Mouse (Mus musculus) thymus, postnatal 4 days (tissue): ENCODE measurements around the gene Wwox.

Experiments used
- DNase-seq: peaks from one replicate; pipeline ENCODE4 v3.0.0; 2021

Gene Wwox

DNA sequence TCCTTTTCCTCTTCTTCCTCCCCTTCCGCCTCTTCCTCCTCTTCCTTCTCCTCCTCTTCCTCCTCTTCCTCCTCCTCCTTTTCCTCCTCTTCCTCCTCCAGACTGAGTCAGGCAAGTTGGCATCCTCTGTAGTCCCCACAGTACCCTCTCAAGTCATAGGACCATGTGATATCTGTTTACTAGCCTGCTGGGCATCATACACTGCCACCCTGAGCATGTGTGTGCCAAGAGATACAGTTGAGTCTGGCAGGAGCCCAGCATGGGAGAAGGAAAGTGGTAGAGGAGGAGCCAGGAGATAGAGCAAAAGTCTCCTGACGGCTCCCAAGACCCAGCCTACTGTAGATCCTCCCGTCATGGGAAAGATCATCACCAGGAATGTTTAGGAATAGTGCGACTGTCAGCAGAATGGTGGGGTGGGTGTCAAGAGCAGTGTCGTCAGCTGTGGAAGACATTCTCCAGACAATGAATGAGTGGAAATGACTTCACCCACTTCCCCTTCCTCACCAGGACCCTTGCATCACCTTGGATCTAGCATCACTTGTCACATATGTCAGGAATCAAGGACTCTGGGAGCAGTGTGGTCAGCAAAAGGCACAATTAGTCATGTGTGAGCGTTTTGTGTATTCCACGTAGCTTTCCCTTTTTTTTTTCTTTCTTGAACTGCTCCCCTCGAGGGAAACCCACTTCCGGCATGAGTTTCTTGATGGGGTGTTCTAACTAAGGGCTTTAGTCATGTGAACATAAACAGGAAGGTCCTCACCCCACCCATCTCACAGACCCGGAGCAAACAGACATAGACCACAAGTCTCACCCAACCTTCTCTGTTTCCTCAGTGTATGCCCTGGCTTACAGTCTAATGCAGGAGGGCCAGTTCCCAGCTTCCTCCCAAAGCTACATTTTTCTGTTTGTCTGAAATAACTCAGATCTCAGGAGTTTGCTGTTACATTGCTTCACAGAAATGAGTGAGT, 375.6 kb downstream of the Wwox start:
- DNase-seq, result no peak

DNA sequence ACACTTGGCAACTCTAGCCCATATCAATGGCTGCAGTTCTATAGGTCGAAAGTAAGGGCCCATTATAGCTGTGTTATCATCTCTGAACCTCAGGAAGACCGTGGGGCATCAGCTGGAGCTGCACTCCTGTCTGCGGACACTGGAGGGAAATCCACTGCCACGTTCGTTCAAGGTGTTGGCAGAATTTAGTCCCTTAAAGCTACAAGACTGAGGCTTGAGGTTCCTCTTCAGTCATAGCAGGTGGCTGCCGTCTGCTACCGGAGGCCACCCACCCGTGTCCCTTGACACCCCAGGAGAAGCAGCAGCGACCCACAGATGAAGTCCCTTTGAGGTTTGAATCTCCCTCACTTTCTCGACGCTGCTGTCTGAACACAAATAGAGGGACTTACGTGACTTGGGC, 376.9 kb downstream of the Wwox start:
- peak; percentile 54 for DNase-seq

DNA sequence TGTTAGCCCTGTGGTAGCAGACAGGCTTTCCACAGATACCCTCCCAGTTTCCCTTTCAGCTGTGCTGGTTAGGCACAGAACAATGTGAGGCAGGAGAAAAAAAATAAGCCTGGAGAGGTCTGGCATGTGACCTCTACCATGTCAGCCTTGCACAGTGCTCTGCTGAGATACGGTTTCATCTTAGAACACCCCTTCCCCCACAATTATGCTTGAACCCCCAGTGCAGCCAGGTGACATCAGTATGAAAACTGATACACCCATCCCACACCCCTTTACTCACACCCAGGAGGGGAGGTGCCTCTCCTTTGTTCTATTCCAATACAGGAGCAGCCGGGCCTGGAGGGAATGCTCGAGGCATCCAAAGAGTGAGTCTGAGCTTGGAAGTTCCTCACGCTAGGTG, 377.5 kb downstream of the Wwox start:
- DNase-seq, result no peak

DNA sequence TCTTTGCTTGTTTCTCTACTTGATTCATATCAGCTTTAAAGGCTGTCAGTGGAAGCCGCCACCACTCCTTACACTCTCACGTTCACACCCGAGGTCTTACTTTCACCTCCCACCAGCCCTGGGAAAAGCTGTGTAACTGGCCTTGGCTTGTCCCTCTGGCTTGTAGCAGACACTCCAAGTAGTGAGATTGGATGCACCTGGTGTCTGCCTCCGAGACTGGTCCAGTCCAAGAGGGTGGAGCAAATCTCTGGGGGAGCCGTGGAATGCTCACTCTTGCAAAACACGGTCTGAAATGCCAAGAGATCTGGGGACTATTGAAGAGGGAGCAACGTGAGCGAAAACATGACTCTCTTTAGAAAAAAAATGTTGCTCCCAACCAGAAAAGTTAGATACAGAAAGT, 382.1 kb downstream of the Wwox start:
- DNase-seq, result no peak

DNA sequence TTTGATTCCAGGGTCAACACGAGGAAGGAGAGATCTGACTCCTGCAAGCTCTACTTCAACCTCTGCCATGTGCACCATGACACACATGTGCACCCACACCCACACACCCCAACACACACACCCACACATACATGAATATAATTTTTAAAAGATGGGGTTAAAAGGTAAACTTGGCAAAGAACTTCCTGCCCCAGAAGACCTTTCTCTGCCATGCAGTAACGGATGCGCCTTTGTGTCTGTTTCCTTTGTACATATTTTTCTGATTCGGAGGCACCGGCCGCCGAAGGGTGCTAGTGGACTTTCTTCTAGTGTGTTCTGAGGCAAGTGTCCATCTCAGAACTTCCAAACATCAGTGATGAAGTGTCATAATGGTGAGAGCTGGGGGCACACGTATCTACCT, 386.0 kb downstream of the Wwox start:
- no peak for DNase-seq

DNA sequence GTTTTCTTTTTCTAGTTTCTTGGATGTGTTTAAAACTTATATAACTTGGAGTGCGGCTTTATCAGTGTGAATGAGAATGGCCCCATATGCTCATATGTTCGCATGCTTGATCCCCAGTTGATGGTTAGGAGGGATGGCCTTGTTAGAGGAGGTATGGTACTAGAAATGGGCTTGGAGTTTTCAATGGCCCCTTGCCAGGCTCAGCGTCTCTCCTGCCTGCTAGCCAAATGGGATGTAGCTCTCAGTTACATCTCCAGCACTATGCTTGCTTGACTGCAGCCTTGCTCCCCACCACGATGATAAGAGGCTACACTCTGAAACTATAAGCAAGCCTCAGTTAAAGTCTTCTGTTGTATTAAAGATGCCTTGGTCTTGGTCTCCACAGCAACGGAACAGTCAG, 387.5 kb downstream of the Wwox start:
- DNase-seq, result no peak

DNA sequence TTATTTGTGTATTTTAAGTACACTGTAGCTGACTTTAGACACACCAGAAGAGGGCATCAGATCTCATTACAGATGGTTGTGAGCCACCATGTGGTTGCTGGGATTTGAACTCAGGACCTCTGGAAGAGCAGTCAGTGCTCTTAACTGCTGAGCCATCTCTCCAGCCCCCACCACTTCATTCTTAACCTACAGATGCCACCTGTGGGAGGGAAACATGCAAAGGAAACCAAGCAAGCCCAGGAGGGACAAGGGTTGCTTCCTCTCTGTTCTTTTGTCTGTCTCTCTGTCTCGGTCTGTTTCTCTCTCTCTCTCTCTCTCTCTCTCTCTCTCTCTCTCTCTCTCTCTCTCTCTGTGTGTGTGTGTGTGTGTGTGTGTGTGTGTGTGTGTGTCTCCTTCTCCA, 388.4 kb downstream of the Wwox start:
- DNase-seq, result peak; percentile 45

DNA sequence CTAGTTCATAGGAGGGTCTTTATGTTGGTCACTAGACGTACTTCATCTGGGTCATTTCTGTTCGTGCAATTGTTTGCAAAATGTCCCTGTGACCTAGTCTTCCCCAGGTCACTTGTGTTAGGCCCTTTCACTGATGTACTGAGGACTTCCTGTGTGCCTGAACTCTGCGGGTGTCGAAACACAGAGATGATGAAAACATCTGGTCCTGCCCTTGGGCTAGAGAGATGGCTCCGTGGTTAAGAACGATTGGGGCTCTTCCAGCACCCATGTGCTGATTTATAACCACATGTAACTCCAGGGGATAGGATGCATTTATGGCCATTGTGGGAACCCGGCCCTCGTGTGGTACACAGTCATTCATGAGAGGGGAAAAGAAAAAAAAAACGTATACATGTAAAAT, 392.1 kb downstream of the Wwox start:
- DNase-seq, result no peak

DNA sequence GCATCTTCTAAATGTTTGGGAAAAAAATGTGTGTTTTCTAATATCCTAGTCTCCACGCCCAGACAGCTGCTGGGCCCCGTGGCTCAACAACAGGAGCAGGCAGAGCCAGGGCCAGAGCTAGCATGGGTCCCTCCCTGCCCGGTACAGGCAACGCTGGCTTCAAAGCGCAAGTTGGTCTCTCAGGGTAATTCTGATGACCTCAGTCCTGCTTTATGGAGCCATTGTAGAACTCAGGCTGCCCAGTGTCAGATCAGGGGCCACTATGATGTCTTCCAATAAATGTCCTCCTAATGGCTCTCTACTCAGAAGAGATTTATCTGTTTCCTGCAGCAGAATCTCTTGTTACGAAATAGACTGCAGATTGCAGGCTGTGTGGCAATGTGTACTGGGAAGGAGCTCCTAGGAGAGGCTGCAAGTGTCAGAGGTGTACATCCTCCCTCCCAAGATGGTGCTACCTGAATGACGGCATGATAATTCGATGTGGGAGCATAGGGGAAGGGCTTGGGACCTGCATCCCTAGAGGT, 392.9 kb downstream of the Wwox start:
- DNase-seq, result no peak

DNA sequence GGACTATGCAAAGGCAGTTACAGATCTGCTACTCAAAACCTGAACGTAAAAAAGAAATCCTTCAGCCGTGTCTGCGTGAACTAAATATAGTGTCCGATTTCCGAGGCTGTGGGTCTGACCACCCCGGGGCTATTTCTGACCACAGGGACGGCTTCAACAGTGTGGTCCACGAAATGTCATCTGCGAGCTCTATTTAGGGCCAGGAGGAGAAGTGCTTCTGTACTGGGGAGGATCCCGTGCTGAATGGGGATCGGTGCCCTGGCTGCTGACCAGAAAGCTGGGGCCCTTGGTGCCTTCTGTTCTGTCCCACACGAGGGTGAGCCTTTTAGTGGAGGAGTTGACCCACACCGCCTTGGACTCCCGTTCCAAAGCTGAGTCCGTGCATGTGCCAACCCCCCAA, 395.3 kb downstream of the Wwox start:
- no peak for DNase-seq

DNA sequence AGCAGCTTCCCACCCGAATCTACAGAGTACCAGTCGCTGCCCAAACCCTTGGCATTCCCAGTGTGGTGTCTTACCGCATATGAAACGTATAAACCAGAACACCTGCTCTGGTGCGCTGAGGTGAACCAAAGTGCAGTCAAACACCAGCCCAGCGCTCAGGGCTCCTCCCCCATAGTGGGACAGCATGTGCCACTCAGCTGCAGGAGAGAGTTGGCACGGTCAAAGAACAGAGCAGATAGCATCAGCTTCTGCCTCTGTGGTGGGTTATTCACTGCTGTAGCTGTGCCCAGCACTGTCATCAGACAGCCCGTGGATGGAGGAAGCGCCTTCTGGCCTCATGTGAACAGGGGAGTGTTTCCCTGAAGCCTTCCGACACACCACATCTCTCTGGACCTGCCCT, 400.5 kb downstream of the Wwox start:
- DNase-seq, result peak; percentile 59

DNA sequence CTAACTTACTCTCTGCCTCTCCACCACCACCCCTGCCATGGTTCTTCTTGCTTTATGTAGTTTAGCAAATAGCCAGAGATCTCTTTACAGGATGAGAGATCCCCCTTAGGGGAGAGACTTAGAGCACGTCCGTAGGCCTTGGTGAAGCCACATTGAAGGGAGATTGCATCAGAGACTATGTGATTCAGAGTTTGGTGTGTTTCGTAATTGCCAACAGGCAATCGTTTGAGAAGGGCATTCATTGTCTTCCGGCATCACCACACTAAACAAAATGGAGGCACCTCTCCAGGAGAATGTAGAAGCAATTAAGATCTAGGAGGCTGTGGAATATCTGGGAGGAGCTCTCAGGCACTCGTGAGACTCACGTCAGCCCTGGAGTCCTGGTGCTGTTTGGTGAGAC, 408.2 kb downstream of the Wwox start:
- no peak for DNase-seq

DNA sequence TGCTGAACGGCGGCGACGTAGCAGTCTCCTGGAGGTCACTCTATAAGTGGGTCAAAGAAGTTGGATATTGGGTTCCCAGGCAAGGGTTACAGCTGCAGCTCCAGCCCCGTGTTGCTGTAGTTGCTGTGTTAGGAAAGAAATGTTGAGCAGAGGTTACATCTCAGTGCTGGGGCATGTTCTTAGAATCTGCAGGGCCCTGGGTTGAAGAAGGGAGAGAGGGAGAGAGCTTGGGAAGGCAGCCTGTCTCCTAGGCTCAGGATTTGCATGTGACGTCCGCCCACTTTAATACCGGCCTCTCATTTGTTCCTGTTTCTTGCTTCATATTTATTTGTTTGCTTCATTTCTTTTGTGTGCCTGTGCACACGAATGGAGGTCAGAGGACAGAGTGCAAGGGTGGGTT, 410.0 kb downstream of the Wwox start:
- DNase-seq, result no peak

DNA sequence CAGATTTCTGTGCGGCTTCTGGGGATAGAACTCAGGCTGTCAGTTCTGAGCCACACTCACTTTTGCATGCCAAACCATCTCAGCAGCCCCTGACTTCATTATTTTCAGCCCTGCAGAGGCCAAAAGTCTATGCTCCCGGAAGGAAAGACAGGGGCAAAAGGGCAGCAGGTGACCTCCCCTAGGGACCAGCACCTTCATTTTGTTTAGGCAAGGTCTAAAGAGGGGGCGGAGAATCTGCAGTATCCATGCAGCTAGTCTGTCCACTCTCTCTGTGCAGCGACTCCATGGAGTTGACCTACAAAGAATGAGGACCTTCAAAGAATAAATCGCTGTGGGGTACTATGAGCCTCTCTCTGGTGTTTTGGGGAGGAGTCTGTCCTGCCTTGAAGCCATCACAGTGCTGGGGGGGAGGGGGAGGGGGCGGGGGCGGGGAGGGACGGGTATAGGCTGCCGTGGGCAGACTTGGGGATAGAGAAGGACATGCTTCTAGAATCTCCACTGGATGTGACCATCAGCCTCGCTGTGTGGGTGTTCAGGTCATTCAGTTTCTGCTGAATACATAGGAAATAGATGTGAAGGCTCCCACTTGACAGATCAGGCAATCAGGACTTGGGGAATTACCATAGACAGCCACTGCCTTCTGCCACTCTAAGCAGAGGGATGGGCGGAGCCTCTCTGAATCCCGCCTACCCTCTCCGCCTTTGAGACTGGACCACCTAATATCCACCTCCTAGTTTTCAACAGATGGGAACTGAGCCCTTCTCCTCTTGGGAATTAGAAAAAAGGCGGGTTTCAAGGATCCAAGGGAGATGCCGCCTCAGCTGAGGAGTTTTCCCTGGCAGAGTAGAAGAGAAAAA, 410.8 kb downstream of the Wwox start:
- no peak for DNase-seq

DNA sequence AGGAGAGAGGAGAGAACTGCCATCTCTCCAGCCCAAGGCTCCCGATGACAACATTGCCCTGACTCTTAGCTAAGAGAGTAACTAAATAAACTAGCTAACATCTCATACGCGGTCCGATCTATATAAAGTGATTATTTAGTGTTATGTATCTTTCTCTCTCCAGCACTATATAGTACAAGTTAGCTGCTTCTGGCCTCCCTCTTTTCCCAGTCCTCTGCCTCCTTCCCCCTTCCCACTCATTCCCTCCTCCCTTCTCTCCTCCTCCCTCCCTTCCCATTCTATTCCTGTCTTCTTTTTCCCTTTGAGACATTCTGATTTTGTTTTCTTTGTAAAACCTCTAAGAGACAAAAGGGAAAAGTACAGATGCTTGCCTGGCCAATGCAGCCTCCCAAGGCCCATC, 414.3 kb downstream of the Wwox start:
- DNase-seq, result no peak

DNA sequence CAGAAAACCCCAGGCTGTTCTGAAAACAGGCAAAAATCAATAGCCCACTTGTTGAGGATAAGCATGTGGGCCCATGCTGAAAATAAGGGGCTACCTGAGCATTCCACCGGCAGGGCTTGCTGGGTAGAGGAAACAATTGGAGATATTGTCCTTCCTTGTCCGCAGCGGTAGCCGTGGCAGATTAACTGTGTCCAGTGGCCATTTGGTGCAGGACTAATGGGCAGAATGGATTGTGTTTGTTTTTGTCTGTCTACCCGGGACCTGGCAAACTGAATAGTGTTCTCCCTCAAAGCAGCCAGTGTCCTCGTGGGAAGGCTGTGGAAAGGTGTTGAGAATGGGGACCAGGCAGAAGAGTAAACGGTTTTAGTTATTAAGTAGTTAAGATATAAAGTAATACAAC, 416.4 kb downstream of the Wwox start:
- no peak for DNase-seq

DNA sequence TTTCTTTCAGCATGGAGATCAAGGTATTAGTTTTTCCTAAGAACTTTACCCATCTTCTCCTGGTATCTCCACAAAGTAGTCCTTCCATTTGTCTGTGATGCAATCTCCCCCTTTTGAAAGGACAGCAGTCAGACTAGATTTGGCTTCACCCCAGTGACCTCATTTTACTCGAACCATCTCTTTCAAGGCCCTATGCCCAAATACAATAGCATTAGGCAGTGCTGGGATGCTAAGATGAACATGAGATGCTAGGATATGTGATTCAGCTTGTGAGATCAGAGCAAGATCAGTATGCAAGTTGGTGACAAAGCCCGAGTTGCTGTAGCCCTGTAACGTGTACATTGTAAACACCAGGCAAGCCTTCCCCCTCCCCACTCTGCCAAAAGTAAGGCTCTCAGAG, 426.5 kb downstream of the Wwox start:
- no peak for DNase-seq

DNA sequence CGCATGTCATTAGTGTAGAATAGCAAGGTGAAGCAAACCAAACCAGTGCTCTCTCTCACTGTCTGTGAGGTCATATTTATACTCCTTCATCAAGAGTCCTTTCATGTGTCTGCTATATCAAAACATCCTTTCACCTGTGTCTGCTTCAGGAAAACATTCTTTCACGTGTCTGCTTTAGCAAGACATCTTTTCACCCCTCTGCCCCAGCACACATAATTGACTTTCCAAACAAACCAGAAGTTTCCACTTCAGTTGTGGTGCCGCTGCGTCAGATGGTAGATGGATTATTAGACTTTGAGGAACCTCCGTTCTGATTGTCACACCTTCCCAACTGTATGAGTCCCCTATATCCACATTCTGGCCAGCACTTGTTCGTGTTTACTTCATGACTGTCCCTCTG, 429.9 kb downstream of the Wwox start:
- no peak for DNase-seq

DNA sequence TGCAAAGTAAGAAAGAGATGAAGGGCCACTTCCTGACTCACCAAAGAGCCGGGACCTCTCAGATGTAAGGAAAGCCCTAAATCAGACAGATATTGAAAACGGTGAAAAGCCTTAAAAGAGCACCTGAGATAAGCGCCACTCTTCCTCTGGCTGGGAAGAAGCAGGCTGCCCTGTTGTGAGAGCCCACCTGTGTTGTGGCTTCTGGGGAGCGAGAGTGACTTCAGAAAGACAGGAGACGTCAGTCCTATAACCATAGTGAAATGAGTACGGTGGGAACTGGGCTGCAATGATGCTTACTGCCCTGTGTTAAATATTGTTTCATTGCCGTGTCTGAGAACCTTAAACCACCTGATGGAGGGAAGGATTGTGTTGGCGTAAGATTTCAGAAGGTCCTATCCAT, 431.0 kb downstream of the Wwox start:
- DNase-seq, result peak; percentile 35

DNA sequence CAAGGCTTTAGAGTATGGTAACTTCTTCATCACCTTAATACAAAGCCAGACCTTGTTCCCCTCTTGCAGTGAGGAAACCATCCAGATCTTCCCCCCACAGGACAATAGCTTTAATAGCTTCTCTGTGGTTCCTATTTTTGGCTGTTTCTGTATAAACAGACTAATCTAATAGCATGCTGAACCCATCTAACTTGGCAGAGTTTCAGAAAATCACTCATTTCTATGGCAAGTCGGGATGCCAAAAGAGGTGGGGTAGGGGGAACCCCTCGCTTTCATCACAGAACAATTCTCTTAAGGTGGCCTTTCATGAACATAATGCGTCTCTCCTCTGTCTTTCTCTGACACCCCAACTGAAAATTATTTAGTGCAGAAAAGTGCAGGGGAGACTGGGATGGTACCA, 433.0 kb downstream of the Wwox start:
- no peak for DNase-seq

DNA sequence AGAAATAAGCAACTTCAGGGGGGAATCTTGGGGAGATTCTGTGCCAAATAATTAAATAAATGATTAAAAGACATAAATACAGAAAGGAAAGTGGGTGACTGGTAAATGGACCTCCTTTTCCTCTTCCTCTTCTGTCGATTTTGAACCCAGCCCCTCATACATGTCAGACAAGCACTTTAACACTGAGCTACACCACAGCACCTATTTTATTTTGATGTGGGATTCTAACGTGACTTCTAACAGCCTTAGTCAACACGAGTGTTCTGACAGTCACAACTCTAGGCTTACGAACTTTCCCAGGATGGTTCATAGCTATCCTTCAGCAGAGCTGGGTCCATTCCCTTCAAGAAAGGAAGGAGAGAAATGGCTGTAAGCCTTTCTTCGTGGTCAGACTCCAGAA, 435.7 kb downstream of the Wwox start:
- no peak for DNase-seq

DNA sequence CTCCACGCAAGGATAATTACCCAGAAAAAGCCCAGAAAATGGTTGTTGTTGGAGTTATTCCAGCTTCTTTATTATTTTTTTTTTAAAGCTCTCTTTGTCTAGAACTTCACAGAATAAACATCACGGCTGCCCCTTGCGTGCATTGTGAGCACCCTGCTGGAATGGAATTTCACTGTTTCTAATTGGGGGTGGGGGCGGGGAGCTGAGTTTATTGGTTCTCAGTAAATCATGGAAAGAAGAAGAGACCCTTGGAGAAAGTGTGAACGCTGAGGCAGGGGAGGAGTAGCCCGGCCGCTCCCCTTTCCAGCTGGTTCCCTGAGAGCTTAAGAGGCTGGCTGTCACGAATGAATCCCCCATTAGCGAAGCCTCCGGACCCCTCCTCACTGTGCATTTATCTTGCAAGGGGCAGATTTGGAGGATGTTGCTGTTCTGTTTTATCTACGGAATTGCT, 436.7 kb downstream of the Wwox start:
- no peak for DNase-seq

DNA sequence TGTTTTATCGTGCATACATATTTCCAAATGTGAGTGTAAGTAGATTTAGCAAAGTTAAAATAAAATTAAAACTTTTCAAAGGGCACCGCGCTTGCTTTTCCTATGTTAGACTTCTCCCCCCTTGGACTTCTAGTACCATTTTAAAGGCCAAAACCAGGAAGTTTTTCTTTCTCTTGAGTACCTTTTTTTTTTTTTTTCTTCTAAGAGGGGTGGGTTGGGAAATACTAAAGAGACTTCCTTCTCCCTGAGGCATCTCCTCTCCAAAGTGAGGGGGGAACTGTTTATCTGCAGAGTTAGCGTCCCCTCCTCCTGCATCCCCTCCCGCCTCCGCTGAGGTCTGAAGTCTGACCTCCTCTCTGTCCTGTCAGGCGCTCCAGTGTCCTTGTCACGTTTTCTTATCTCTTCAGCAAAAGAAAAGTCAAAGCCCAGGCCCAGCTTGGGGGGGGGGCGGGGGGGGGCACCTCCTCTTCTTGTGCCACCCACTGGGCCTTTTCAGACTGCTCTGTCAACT, 437.3 kb downstream of the Wwox start:
- DNase-seq, result no peak

DNA sequence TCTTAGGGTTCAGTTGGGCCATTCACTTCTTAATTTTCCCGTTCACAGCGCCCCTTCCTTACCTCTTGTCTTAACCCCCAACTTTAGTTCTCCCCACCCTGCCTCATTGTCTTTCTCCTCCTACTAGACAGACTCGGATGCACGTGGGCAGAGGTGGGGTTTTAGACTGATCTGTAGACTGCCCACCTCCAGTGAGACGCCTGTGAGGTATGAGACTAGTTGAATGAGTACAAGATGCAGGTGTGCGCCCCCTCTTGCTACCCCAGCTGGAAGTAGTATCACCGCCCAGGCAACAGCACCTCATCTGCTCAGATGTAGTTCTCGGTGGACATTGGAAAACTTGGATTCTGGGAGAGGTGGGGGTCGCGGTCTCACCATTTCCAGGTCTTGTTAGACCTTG, 437.8 kb downstream of the Wwox start:
- peak; percentile 42 for DNase-seq
